Mouse (Mus musculus) skeletal muscle tissue, adult 2 months (tissue): ENCODE data around the gene Gm614.
A peak's percentile ranks its signal among the peaks of the same experiment; 100 is the strongest.

Experiments used
- DNase-seq: peaks from one replicate; pipeline ENCODE4 v3.0.0-alpha.2; 2012; ENCODE audit warnings: low read depth, low spot score

Gene Gm614

DNA sequence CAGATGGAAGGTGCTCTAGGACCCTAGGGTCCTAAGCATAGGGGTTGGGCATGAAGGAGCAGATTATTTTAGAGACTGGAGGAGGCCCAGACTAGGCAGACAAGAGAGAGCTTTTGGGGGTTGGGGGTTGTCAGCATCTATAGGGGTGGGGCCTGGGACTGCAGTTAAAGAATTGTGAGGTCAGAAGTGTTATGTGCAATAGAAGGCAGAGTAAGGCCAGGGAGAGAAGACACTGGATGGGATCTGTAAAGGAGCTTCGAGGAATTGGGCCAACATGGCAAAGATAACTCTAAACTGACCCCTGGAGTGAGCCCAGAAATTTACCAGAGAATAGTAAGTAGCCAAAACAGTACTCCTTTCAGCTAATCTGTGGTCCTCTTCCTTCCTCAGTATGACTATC lies at the start of gene Gm614:
Gene Gm614, minus strand, starts transcription at position 101 of the 400 bp plus-strand sequence.
- no peak for DNase-seq

DNA sequence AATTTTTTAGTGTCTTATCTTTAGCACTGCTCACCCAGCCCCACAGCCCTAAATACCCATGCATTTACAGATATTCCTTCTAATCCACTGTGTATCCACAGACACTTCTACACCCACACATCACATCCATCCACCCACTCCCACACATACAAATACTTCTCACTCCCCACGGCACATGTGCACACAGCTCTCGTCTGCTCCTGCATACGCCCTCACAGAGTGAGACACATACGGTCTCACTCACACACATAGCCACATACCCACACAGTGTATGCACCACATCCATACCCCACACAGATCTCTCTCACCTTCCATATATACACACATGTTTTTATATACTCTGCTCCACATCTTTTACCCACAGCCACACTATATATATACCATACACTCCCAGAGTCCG lies 45.5 kb upstream of the Gm614 start:
- DNase-seq: no peak

DNA sequence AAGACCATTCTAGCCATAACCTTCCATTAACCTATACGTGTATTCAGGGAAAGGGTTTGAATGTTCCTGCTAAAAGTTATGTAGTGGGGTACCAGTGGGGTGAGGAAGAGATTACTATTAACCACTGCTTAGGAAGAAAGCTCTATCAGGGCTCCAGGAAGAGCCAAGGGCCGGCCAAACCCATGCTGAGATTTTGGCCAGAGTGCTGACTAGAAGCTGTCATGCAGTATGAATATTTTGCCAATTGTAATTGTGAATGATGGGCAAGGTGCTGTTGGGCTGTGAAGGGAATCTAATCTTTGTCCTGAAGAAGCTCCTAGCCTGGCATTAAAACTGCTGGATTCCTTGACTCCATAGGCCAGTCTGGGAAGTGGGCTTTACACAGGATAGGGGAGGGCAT lies 40.9 kb upstream of the Gm614 start:
- no peak for DNase-seq

DNA sequence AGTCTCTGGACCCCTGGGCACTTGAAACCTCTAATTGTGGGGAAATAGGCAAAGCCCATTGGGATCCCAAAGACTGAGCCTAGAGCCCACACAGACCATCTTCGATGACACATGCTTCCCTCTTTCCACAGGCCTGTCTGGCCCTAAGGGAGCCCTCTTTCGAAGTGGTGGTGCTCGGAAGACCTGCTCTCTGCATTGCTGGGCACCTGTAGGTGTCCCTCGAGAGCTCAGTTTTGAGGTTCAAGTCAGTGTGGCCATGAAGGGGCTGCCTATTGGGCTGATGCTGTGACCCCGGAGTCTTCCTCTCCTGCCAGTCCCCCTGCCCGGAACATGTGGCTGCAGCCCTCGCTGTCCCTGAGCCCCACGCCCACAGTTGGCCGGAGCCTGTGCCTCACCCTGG lies 37.9 kb upstream of the Gm614 start:
- no peak for DNase-seq

DNA sequence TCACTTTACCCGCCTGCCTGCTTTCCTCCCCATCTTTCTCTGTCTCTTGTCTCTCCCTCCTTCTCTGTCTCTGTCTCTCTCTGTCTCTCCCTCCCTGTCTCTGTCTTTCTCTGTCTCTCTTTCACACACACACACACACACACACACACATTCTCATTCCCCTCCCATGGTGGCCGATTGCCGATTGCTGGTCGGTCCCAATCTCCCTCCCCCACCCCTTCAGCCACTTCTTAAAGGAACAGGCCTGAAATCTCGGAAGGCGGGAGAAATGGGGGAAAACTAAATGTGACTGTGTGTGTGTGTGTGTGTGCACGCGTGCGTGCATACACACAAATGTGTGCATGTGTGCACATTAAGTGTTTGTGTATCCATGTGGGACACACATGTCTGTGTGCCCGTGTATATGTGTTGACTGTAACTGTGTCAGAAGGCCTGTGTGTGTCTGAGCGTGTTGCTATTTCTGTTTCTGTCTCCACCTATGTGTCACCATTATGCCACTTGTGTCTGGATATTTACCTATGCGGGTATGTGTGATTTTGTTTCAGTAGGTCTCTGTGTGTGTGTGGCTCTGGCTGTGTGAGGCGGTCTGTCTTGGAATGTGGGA lies 36.7 kb upstream of the Gm614 start:
- DNase-seq: no peak

DNA sequence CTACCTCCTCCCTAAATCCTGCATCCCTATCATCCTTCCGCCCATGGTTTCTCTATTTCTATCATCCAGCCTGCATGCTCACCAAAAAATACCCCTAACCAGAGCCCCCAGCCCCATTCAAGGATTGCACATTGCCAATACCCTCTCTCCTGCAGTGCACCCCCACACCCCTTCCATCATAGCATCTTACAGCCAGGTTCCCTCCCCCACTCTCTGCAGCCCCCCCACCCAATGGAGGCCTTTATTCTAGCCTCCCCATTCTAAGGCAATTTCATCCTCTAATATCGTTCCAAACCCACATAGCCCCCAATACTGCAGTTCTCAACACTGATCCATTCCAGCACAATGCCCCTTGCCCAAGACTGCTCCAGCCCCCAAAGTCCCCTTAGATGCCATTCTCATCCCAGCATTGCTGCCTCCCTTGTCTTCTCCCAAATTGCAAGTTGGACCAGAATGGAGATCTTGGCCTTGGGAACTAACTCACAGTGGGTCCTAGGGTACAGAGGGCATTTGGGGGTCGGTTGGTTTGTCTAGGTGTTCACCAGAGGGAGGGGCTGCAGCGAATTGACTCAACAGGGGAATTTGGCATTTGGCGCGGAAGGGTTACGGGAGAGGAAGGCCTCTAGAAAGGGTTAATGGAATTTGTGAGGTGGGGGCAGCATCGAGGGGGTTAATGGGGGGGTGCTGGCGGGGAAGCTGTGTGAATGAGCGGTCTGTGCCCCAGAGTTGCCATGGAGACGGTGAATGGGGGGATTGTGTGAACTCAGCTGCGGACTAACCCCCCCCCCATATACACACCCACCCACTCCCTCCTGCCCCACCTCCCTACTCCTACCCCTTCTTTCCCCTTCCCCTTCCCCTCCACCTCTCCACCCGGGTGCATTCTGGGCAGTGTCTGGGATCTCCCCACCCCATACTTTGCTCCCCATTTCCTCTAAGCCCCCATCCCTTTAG lies 36.0 kb upstream of the Gm614 start:
- no peak for DNase-seq

DNA sequence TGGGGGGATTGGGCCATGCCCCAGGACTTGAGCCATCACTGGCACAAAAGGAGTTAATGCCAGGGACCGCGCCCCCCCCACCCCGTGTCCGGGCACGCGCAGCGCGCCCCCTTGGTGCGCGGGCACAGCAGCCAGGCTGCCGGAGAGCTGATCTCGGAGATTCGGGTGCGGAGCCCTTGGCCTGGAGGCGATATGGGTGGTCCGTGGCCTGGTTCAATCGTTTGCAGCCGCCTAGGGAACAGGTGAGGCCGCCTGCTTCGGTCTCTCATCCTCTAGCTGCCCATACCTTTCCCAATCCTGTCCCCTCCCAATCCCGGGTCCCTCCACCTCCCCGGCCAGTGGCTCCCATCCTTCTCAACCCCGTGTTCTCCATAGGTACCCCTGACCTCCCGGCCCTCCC lies 35.3 kb upstream of the Gm614 start, which contains the start of gene Nlgn3:
Gene Nlgn3, plus strand, starts transcription at position 114 of the 400 bp plus-strand sequence.
- DNase-seq: no peak

DNA sequence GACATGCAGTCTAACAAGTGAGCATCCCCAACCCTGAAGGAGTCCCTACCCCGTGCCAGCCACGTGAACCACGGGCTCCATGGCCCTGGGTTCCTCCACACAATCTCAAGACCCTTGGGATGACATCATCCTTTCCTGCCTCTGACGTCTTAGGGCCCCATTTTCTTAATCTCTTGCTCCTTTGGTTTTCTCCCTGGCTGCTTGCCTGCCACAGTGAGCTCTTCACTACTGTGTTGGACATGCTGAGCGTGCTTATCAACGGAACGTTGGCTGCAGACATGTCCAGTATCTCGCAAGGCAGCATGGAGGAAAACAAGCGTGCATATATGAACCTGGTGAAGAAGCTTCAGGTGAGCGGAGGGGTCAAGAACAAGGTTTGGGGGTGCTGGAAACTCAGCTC lies 26.3 kb upstream of the Gm614 start:
- DNase-seq: no peak

DNA sequence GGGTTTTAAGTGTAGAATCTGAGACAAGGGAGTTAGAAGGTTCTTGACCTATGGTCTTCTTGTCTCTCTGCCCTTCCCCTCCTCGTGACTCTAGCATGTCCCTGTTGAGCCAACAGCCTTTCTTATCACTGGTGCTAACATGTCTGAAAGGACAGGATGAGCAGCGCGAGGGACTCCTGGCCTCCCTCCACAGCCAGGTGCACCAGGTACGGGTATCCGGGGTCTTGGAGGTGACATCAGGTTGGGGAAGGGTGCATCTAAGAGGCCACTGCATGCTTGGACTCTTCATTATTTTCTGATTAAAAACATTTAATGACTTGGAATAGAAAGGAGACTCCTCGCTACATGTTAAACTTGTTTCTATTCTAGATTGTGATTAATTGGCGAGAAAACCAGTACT lies 25.2 kb upstream of the Gm614 start:
- no peak for DNase-seq

DNA sequence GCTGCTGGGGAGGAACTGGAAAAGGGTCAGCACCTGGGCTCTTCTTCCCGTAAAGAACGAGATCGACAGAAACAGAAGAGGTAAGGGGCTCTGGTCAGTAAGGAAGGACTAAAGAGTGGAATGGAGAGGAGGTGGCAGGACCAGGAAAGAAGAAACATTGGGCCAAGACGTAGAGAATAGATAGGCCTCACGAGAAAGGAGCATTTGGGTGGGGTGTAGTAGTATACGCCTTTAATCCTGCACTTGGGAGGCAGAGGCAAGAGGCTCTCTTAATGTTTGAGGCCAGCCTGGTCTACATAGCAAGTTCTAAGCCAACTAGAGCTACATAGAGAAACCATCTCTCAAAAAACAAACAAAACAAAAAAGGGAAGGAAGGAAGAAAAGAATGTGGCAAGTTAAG lies 24.6 kb upstream of the Gm614 start:
- DNase-seq: no peak

DNA sequence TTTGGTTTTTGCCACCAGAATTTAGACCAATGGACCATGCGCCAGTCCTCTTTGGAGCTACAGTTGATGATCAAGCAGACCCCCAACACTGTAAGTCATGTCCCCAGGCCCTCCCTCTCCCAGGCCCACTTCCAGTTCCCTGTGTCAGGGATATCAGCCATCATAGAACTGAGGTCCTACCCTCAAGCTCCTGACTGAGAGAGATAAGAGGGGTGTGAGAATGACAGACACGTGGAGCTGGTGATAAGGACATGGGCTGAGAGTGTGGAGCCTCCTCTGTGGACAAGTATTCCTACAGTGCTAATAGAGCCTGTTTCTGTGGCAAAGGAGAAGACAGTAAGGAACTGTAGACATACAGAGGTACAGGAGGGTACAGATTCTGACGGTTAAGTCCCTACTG lies 23.8 kb upstream of the Gm614 start:
- no peak for DNase-seq

DNA sequence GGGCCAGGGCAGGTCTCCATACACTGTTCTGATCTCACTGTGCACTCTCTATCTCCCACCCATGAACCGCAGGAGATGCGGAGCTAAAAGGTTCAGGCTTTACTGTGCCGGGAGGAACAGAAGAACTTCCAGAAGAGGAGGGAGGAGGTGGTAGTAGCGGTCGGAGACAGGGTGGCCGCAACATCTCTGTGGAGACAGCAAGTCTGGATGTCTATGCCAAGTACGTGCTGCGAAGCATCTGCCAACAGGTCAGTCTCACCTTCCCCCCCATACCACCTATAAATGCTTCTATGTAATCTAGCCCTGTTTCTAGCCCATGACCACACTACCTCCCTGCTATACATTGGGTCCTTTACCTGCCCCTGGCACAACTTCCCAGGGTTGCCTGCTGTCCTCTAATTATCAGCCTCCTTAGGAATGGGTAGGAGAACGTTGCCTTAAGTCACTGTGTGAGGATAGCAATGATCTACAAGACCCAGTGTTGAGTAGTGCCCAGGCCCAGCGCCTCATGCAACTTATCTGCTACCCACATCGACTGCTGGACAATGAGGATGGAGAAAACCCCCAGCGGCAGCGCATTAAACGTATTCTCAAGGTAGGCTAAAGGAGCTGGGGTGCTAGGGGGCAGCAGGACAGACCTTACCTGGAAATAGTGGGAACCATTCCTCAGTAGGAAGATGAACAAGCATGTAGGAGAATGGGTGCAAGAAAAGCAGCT lies 22.3 kb upstream of the Gm614 start:
- no peak for DNase-seq

DNA sequence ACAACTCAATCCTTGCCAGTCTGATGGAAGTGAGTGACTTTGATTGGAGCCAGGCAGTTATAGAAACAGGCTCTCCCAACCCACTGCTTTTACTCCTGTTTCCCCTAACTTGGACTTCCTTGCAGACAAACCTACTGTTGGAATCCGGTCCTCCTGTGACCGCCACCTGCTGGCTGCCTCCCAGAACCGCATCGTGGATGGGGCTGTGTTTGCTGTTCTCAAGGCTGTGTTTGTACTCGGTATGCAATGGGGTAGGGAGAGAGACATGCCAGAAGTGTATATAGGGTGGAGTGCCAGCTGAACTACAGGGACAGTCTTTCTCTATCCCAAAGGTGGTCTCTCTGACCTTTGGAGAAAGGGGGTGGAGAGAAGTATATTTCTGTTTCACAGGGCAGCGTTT lies 21.7 kb upstream of the Gm614 start:
- no peak for DNase-seq

DNA sequence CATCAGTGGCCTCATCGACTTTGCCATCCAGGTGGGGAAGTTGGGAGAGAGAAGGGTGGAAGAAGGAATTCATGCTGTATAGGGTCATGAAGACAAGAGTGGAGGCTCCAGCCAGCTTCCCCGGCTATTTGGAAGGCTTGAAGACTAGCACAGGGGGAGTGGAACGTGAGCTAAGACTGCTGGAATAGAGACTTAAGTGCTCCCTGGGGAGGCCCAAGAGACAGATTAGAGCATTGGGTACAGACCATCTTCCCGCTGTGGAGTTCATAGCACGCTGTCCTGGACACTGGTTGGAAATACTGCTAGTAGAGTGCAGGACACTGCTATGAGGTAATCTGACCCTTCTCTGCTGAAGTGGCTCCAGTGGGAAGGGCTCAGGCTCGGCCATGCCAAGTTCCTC lies 19.0 kb upstream of the Gm614 start:
- no peak for DNase-seq

DNA sequence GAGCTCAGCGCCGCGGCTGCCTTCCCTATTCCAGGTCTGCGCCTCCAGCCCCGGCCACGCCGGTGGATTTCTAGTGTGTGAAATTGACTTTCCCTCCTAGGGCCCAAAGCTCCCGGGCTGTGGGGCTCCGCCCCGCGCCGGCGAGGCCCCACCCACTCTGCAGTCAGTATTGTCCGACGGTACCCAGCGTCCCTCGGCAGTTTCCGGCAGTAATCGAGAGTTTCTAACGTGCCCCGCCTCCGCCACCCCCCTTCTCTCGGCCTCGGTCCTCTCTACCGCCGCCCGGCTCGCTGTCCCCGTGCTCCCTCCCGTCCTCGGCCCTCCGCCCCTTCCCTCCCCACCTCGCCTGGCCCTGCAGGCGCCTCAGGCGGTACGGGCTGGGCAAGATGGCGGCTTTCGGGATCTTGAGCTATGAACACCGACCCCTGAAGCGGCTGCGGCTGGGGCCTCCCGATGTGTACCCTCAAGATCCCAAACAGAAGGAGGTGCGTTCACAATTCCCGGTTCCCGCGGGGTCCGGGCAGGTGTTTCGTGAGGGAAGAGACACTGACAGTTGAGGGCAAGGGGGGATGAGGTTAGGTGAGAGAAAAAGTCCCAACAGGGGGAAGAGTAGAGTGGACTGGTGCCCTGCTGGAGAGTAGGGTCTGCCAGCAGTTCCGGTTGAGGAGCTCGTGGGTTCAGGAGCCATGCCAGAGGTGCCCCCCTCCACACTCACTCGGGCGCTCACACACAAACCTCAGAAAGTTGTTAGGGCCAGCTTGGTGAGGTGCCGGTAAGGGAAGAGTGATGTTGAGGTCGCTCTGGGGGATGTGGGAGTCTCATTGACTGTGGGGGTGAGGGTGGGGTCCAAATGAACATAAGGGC lies 10.3 kb upstream of the Gm614 start, which contains the start of gene Med12:
Gene Med12, plus strand, starts transcription at position 156 of the 864 bp plus-strand sequence.
- peak; percentile 87 for DNase-seq

DNA sequence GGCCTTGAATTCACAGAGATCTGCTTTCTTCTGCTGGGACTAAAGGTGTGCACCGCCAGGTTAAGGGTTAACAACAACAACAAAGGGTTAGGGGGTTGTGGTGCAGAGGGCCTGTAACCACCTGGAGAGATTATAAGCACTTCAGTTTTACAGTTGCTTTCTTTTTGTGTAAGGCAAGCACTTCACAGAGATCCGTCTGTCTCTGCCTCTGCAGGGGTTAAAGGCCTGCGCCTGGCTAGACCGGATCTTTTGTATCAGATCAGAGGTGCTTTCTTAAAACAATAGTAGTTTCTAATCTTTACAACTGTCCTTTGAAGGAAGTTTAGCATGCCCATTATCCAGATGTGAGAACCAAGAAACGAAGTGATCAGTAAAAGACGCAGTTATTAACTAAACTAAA lies 9.6 kb upstream of the Gm614 start:
- no peak for DNase-seq

DNA sequence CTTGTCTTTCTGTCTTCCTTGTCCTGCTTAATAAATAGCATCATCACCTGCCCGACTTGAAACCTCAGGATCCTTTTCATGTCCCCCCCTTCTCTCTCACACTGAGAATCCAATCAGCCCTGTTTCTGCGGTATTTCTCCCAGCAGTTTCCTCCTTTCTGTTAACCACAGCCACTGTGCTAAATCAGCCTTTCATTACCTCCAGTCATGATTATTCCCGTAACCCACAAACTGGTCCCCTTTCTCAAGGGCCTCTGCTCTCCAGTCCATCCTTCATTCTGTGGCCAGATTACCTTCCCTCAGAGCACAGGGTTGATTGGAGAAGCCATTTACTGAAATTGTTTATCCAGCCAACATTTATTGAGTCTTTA lies 4.9 kb upstream of the Gm614 start, which contains the start of gene Gm20489:
Gene Gm20489, minus strand, starts transcription at position 269 of the 370 bp plus-strand sequence.
- DNase-seq: no peak

DNA sequence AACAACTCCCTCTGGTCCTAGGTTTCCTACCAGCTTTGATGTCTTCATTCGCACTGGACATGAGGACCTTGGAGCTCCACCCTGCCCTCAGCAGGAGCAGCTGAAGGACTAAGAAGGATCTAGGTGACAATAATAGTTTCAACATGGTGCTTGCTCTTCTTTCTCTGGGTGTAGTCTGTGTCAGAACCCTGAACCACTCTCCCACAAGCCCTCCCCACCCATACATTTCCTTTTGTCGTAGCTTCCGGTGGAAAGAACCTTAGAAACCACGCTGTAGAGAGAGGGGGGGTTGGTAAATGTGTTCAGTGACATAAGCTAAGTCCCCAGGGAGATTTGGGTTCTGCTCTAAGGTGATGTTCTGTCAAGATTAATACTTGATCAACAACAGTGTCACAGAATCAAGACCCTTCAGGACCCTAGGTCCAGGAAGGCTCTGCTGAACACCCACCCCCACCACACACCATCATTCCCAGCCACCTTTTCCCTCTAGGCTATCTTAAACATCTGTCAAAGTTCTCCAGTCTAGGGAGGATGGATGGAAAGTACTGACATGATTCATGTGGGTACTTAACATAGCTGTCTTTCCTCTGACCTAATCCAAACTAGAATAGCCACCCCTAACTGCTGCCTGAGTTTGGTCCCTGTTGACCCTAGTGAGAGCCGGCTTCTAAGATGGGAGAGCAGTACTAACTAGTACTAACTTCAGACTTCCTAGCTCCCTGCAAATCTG lies 4.4 kb upstream of the Gm614 start, which contains the start of gene Il2rg:
Gene Il2rg, minus strand, starts transcription at position 231 of the 730 bp plus-strand sequence.
- no peak for DNase-seq

DNA sequence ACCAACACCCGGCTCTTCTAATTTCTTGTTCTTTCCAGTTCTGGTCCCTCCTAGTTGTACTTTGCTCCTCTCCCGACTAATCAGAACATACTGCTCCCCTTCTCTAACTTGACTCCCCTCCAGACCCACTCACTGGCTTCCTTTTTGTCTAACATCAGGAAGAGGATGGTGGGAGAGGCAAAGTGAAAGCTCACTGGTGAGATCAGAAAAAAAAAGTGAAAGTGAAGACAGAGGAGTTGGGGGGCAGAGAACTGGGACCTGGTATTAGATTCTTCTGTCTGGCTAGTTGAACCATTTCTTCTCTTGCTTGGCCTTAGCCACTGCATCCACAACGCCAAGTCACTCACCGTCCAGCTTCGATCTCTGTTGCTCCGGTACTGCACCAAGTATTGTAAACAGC lies 2.8 kb upstream of the Gm614 start:
- no peak for DNase-seq
